Mouse (Mus musculus) liver, embryonic 18 days (tissue): ENCODE measurements around the gene Setd1b. TPM values are rescaled to one million over a fixed set of nuclear protein-coding genes. Genes with fewer than 3 reads are reported as not detected.

Source experiments
- polyA plus RNA-seq: library from polyadenylated mRNA; depleted of rRNA; stranded (reverse); fragments of >200 nt; gene quantifications from 2 replicates; pipeline ENCODE4 v1.2.3, GENCODE M21; 2012; rRNA removed

The Setd1b gene
- polyA plus RNA-seq, result 1.6 and 2.0 TPM in 2 replicates

DNA sequence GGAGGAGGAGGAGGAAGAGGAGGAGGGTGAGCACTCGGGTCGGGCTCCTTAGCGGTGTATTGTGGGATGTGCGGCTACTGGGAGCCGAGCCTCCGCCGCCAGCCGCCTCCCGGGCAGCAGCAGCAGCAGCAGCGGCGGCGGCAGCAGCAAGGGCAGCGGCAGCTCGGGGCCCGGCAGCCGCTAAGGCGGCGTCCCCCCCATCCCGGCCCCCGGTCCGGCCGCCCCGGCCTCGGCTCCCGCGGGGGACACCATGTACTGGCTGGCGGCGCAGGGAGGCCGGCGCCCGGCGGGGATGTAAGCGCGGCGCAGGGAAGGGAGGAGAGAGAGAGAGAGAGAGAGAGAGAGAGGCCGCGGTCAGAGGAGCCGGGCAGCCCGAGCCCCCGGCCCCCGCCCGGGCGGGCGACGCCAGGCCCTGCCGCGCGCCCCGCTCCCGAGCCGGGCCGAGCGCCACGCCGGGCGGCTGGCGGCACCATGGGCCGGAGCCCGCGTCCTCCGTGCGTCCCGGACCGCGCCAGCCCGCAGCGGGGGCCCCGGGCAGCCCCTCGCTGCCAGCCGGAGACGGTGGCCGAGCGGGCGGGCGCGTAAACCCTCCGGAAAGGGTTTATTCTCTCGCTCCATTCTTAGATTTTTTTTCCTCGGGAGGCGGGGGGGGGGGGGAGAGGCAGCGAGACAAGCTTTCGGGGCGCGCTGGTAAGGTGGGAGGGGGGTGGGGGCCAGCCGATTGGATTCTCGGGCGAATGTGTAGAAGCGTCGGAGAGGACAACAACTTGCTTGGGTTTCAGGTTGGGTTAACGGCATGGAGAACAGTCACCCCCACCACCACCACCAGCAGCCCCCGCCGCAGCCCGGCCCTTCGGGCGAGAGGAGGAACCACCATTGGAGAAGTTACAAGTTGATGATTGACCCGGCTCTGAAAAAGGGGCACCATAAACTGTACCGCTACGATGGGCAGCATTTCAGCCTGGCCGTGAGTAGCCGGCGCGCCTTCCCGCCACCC, at the start of gene Setd1b:
Setd1b (plus strand) TSS at position 33 of the 997 bp plus-strand sequence.

GRCm38 (mm10) chr5:123132308-123133071, 9.5 kb upstream of the Setd1b start, which contains the start of gene Rhof:
Gene Rhof (minus strand): TSS chr5:123132692.

GRCm38 (mm10) chr5:123169284-123169683, 27.3 kb downstream of the Setd1b start, which contains the start of gene Psmd9:
Gene Psmd9 (plus strand): TSS chr5:123169413.

GRCm38 (mm10) chr5:123182651-123183050, 40.7 kb downstream of the Setd1b start, which contains the start of gene Hpd:
Gene Hpd (minus strand): TSS chr5:123182727.

Other genes with a start within 250 kb of the Setd1b start
- gene Kdm2b, start 152.4 kb upstream of the Setd1b start, polyA plus RNA-seq, result 6.8 and 8.8 TPM in 2 replicates
- gene Orai1, start 127.1 kb upstream of the Setd1b start, polyA plus RNA-seq, result 12.0 and 13.9 TPM in 2 replicates
- not detected in 2 replicates for gene Morn3, start 95.2 kb upstream of the Setd1b start, polyA plus RNA-seq
- 10.7 and 11.3 TPM in 2 replicates for gene Tmem120b, start 73.8 kb upstream of the Setd1b start, polyA plus RNA-seq
- 1.8 and 1.9 TPM in 2 replicates for gene Rhof, start 9.5 kb upstream of the Setd1b start, polyA plus RNA-seq
- gene Psmd9, start 27.2 kb downstream of the Setd1b start, polyA plus RNA-seq, result 36.6 and 39.3 TPM in 2 replicates
- 450 and 531 TPM in 2 replicates for gene Hpd, start 40.5 kb downstream of the Setd1b start, polyA plus RNA-seq
- gene Wdr66, start 109.9 kb downstream of the Setd1b start, polyA plus RNA-seq, result 0.26 and 0.31 TPM in 2 replicates
- gene Bcl7a, start 201.6 kb downstream of the Setd1b start, polyA plus RNA-seq, result 5.2 and 5.3 TPM in 2 replicates